Mouse (Mus musculus): Measurements from ENCODE around the gene Ghitm.

DNA sequence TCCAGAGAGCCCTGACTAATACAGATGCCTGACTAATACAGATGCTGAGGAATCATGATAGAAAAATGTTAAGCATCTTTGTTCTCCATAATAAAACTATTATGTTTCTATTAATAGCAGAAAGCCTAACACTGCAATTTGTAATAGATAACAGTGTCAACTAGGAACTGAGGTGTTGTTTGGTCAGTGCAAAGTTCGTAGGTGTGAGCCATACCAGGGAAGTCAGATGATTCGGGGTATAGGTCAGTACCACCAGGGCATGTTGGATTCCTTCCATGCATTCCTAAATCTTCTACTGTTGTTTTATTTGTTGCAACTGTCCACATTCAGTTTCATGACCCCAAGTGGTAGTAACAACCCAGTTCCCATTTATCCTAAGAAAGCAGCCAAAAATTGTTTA, 49.8 kb upstream of the Ghitm start:
- TF ChIP-seq EP300 (IDR thresholded peaks at IDR 0.05; ENCODE audit: insufficient read depth, low read depth, low read length): no peak
- TF ChIP-seq CTCF (IDR thresholded peaks at IDR 0.05; ENCODE audit: low read depth, low read length): no peak

Data from ES-Bruce4 (cell line).